Mouse (Mus musculus): ENCODE data around the gene Wnt2.

DNA sequence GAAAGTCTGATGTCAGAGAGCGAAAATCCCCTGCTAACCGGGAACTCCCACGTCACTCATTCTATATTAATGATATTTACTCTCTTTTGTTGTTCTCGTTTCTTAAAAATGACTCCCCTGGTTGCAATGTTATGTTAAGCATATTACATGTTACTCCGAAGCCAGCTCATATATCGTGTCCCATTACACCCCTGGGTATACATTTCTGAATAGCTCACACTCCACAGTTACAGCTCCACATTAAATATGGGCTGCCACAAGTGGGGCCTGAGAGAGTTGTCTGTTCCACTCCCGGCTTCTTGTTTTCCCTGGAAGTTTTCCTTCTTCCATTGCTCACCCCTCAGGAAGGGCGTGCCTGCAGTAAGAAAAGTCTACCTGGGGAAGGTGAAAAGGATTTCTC, 78.6 kb downstream of the Wnt2 start:
- TF ChIP-seq POLR2A (IDR thresholded peaks at IDR 0.05; ENCODE audit: control insufficient read depth, extremely low read depth, insufficient read depth, low read length, poor library complexity): no peak
- no peak for TF ChIP-seq CTCF (IDR thresholded peaks at IDR 0.05; ENCODE audit: borderline replicate concordance, control insufficient read depth, extremely low read depth, insufficient read depth, low read length, poor library complexity)

Data from thymus, adult 2 months (tissue).